Mouse (Mus musculus) spleen, postnatal 4 days (tissue): ENCODE measurements around the gene Ift52.
"Not testable (repeated sequence)": the region's sequence is repeated elsewhere in the genome, so short reads cannot be mapped to it uniquely, and the experiment has no call there.

Experiments
- DNase-seq, 2 experiments: peaks; one replicate each; pipeline ENCODE4 v3.0.0; 2022; ENCODE audit warnings: low spot score in 2 of 2

The Ift52 gene

GRCm38 (mm10) chr2:163031757-163032156, 14.6 kb downstream of the Ift52 start:
- no peak for DNase-seq

GRCm38 (mm10) chr2:163032622-163033021, 15.5 kb downstream of the Ift52 start:
- DNase-seq: no peak

GRCm38 (mm10) chr2:163039940-163040339, 22.8 kb downstream of the Ift52 start:
- no peak for DNase-seq

GRCm38 (mm10) chr2:163048125-163048524, 31.0 kb downstream of the Ift52 start:
- peak; percentile 60 to 81 for DNase-seq

GRCm38 (mm10) chr2:163049116-163049515, 32.0 kb downstream of the Ift52 start:
- DNase-seq: no peak

- no peak for DNase-seq
Measured at GRCm38 (mm10) chr2:163051691-163052090, 34.5 kb downstream of the Ift52 start.

GRCm38 (mm10) chr2:163052101-163052500, 34.9 kb downstream of the Ift52 start:
- DNase-seq: no peak

- no peak for DNase-seq
Measured at GRCm38 (mm10) chr2:163052826-163053225, 35.7 kb downstream of the Ift52 start.

GRCm38 (mm10) chr2:163054335-163054840, 37.2 kb downstream of the Ift52 start, which contains the start of gene Mybl2:
TSS of gene Mybl2 (plus strand) at chr2:163054687.
- DNase-seq: peak; percentile 96

- peak; percentile 48 to 81 for DNase-seq
Measured at GRCm38 (mm10) chr2:163054891-163055494, 37.8 kb downstream of the Ift52 start.

- no peak for DNase-seq
Measured at GRCm38 (mm10) chr2:163055715-163056114, 38.6 kb downstream of the Ift52 start.

- no peak for DNase-seq
Measured at GRCm38 (mm10) chr2:163056584-163056983, 39.4 kb downstream of the Ift52 start.

GRCm38 (mm10) chr2:163058981-163059380, 41.8 kb downstream of the Ift52 start:
- DNase-seq: not testable (repeated sequence)

- DNase-seq: no peak
Measured at GRCm38 (mm10) chr2:163060630-163061029, 43.5 kb downstream of the Ift52 start.

- DNase-seq: no peak
Measured at GRCm38 (mm10) chr2:163061203-163062118, 44.3 kb downstream of the Ift52 start.

GRCm38 (mm10) chr2:163062119-163062508, 45.0 kb downstream of the Ift52 start:
- DNase-seq: no peak

GRCm38 (mm10) chr2:163066326-163066725, 49.2 kb downstream of the Ift52 start:
- no peak for DNase-seq

GRCm38 (mm10) chr2:163067233-163067632, 50.1 kb downstream of the Ift52 start:
- DNase-seq: no peak

GRCm38 (mm10) chr2:163070213-163070612, 53.1 kb downstream of the Ift52 start:
- no peak for DNase-seq

- DNase-seq: no peak
Measured at GRCm38 (mm10) chr2:163071590-163071989, 54.4 kb downstream of the Ift52 start.

- DNase-seq: no peak
Measured at GRCm38 (mm10) chr2:163073023-163073757, 56.0 kb downstream of the Ift52 start.

GRCm38 (mm10) chr2:163074006-163074405, 56.9 kb downstream of the Ift52 start:
- DNase-seq: no peak
